Mouse (Mus musculus) adrenal gland (tissue): ENCODE data around the gene Dock4.

ENCODE experiments used
- intact Hi-C: fragments of 180-260 bp; cut with DNase I; formaldehyde crosslinking; loops from one replicate; pipeline ENCODE4 v1.15.1; 2025

Dock4 gene

DNA sequence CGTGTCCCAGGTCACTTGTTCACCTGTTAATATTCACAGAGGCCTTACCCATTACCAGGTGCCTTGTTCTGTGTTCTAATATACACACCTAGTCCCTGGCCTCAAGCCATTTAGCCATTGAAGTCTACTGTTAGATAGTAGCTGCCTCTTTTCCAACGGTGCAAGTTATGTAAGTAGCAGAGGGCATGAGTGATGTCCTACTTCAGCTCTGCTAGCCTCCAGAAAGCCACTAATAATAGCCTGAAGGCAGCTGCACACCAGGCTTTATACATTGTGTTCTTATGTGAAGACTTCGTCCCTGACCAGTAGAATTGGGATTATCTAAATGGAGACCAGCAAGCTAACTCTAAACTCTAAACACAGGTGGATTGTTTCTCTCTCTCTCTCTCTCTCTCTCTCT is 285.0 kb downstream of the Dock4 start:
- intact Hi-C loops, result no loop called here

DNA sequence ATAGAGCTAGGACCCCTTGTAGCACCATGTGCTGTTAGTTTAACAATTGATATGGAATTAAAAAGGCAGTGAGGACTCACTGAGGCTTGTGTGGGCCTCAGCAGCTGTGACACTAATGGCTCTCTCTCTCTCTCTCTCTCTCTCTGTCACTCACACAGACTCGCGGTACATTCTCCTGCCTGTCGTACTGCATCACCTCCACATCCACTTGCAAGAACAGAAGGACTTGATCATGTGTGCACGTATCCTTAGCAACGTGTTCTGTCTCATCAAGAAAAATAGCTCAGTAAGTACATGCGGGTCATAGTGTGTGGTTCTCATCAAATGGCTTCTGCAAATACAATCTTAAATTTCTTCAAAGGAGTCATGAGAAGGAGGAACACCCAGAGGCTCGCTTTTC is 299.7 kb downstream of the Dock4 start:
- intact Hi-C loops, result no loop called here

DNA sequence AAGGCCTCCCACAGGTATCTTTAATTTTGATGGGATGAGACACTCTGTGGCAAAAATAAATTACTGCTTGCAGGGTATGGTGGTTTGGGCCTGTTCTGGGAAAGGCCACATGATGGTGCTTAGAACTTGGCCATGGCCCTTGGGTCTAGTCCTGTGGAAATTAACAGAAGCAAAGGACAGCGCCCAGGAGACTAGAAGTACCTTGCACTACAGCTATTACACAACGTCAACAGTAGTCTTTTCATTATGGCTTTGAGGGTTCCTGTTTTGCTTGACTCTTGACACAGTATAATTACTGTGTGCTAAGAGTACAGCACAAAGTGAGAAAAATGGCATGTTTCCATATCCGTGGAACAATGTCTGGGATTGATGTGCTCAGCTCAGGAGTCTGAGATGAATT is 300.3 kb downstream of the Dock4 start:
- intact Hi-C loops, result no loop called here

DNA sequence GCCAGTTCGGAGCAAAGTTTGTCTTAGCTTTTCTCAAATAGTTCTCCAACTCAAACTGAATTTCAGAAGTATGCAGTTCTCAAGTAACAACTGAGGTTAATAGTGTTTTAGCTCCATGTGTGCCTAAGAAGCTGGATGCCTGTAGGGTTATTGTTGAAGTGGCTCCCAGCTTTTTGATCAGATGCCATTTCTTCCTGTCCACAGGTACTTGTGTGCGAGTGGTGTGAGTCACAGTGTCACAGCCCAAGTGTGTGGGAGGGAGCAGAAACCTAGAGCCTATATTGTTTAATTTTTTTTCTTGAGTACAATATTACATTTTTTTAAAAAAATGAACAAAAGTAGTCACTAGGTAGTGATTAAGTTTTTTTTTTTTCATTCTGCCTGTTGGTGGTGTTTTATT is 313.5 kb downstream of the Dock4 start:
- intact Hi-C loops, result no loop called here

DNA sequence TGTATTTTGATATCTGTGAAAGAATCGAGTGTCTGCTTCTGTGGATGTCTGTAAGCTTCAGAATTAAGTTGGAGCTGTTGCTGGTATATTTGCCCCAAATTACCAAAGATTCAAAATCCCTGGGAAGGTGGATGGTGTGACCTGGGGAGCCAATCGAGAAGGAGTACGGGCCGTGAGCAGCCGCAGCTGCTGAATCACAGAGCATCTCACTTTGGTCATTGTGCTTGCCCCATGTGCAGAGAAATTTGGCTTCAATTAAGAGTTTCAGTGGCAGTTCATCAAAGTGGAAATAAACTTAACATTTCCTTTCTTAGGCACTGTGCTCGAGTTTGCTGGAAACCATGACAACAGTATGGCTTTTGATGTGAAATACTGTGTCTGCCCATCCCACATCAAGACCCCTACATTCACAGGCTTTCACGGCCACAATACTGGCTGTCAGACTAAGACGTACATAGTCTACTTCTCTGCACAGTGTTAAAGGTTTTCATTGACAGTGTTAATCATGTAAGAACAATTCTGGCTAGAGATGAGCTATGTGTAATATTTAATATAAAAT is 321.6 kb downstream of the Dock4 start:
- intact Hi-C loops, result no loop called here

DNA sequence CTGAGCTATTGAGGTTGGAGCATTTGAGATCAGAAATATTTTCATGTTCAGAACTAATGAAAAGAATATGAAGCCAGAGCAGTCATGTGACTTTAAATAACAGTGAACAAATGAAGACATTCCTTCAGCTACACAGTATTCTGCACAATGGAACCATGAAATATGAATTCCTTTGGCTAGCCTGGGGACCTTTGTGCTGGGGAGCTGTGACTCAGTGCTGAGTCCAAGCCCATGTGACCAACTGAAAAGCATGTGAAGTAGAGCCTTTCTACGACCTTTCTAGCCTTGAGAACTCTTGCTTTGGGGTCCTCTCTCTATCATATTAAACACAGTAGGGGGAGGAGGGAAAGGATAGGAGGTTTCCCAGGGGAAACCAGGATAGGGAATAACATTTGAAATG is 327.3 kb downstream of the Dock4 start:
- intact Hi-C loops, result no loop called here

DNA sequence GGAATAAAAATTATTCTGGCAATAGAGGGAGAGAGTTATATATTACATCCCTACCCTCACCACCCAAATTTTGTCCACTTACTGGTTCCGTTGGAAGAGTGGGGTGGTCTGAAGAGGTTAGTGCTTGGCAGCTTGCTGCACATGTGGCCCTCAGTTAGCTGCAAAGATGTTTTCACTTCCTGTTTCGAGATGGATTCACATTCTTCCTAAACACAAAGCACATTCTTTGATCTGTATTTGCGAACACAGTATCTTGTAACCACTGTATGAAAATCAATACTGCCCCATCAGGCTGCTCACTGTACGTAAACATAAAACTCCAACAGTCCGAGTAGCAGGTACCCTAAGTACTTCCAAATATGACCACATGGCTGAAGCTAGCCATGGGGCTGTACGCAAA is 335.8 kb downstream of the Dock4 start:
- intact Hi-C loops, result no loop called here

DNA sequence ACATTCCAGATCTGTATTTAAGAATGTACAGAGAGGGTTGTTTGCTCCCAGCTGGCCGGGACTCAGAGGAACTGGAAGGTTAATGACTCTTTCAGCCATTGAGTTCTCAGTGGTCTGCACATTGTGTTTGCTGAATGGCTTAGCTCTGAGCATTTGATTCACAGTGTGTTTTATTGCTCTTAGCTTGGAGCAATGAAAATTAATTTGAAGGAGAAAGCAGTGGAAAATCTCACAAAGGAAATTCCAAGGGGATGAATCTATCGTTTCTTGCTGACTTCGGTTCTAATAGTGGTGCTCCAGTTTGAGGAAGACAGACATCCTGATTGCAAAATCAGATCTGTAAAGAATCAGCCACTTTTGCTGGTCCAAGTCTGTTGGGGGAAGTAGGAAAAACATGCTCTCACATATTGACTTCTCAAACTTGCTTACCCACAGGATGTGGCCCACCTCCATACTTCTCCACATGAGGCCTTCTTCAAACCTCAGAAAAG is 342.9 kb downstream of the Dock4 start:
- intact Hi-C loops, result no loop called here

DNA sequence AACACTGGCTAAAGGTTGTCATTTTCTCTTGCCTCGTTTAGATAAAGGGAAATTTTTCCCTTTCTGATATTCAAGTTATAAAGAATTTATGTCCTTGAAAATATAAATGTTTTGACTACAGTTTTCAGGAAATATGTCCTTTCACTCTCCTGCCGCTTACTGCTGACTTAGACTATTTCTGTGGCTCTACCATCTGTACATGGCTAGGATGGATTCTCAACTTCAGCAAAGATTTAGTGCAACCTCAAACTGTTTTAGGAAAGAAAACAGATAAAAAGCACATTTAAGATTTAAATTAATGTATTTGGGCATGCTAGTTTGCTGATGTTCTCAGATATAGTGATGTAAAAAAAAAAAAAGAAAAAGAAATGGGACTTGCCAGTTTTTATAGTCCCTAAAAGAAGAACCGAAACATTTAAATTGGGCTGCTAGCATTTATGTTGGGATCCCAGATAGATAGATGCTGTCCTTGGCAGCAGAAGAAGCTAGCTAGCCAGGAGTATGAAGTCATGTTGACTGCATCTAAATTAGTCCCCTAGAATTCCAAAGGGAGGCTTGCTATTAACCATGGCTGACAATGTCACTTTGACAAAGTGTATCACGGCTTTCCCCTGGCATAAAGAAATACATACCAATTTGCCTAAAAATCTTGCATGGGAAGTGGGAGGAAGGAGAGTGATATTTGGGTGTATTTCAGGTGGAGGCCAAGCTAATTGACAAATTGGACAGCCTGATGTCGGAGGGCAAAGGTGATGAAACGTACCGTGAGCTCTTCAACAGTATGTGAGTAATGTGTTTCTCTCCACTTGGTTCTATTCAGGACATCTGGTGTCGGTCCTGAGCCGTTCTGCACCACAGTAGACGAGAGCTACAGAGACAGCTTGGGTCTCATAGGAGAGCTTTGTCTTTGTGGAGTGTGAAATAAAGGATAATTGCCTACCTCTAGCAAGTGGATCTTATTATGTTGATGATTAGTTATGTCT is 343.9 kb downstream of the Dock4 start:
- intact Hi-C loops, result no loop called here

DNA sequence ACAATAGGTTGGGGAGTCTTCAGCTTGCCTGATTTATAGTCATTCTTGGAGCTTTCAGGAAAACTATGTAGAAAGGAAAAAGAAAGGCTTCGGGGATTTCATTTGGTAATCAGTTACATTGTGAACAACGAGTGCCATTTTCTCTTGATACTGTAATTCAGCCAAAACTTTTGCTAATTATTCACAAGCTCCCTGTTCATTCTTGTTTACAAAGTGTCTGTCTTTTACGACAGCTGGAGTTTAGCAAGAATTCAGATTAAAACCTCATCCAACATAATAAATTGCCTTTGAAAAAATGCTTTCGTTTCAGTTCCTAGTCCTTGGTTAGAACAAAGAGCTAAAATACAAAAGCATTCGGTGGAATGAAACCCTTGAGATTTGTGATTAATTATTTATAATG is 345.5 kb downstream of the Dock4 start:
- intact Hi-C loops, result no loop called here

DNA sequence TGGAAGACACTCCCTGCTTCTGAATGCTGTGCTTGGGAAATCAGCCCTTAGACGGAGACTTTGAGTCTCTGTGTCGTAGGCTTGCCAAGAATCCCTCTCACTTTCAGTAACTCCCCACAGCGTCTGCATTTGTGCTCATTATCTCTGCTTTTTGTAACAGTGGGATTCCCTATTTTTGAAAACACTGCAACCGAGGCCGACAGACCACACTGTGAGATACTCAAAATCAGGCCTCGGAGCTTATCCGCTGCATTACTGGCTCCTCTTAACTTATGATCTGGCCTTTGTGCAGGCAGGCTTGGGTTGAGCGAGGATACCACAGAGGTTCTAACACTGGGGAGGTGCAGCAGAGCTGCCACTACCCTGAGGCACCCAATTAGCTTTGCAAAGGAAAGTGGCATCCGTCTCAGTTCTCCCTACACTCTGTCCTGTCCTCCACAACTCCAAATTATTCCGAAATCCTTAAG is 346.5 kb downstream of the Dock4 start:
- intact Hi-C loops, result no loop called here

DNA sequence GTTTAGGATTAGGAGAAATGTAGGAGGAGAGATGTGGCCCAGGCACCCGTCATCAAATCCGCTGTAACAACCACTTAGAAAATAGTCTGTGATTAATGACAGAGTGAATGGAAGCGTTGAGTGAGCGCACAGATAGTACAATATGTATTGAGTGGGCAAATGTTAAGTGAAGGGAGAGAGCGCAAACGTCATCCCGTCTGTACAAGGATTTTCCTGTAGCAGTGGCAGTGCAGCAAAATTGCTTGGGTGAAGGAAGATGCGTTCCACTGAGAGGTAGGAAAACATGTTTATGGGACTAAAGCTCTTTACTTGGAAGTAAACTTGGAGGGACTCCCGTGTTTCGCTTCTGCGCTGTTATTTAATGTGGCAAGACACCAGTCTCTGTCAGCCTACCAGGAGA is 348.3 kb downstream of the Dock4 start:
- intact Hi-C loops, result no loop called here

DNA sequence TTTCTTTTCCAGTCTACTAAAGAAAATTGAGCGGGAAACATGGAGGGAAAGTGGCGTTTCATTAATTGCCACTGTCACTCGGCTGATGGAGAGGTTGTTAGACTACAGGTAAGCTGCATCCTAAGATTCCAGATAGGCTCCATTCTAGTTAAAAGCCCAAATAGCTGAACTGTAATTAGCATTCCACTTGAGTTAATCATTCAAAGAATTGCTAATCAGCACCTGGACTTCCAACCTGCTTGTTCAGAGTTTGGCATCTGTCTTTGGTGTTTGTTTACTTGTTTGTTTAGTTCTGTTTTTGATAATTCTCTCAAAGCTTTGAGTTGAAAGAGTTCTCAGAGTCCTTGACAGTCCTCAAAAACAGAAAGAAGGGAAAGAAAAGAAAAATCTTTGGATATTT is 349.0 kb downstream of the Dock4 start:
- intact Hi-C loops, result no loop called here

DNA sequence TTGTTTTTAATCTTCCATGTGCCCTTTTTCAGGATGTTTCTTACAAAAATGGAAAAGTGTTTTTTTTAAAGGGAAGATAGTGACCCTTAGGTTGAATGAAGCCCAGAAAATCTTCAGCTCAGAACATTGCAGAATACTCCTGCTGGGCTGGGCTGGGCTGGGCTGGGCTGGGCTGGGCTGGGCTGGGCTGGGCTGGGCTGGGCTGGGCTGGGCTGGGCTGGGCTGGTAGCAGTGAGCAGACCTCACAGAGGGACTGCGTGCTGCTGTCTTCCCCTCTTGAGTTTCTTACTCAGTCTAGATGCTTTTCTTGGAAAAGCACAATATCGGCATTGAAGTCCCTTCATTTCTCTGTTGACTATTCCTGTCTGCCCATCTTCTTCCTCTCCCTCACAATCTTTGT is 350.0 kb downstream of the Dock4 start:
- intact Hi-C loops, result no loop called here

DNA sequence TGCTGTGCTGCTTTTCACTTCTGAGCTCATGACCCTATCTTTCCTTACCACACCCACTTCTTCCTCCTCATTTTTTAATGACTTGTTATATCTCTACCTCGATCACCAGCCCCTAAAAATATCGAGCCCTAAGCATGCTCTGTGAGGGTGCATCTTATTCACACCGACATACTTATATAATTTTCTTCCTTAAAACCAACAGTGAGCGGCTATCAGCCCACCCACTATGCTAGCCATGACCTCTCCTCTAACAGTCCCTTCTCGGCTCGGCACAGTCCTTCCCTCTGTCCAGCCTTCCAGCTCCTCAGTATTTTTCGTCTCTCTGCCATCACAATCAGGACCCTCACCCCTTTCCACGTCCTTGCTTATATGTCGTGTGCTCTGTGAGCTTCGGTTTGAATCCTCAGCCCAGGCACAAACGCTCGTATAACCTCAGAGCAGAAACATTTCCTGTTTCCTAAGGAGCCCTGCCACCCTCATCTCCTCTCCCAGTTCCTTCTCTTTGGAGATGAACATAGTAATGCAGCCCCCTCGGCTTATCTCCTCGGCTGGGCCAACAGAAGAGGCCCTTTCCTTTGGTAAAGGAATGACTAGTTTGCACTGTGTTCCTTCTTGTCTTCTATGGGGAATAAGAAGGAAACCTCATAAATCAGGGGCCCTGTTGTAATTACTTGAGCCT is 351.2 kb downstream of the Dock4 start:
- intact Hi-C loops, result no loop called here

DNA sequence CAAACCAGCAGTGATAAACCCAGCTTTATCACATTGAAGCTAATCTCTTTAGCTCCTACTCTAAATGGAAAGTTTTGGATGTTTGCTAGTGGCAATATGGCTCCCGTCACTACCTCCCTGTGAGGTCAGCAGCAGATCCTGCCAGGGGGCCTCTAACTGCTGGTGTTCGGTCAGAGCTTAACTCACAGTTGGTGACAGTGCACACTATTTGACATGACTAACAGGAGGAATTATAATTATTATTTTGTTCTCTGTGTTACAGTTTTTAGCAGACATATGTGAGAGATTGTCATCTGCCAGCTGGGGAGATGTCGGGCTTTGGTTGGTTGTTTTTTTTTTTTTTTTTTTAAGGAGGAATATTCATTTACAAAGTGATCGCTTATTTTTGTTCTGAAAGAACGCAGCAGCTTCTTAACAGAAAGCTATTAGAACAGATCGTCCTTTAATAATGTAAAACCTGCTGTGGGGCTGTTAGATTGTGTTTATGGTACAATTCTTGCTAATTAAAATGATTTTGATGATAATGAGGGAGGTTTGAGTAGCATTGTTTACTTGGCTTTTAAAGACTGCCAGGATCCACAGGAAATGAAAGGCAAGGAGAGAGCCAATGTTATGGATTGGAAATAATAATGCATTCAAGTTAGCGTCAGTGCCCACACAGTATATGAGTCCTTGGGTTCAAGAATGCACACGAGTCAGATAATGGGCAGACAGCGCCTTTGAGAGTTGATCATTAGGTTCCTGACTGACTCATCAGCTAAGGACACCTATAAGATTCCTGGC is 352.0 kb downstream of the Dock4 start:
- intact Hi-C loops, result no loop called here

DNA sequence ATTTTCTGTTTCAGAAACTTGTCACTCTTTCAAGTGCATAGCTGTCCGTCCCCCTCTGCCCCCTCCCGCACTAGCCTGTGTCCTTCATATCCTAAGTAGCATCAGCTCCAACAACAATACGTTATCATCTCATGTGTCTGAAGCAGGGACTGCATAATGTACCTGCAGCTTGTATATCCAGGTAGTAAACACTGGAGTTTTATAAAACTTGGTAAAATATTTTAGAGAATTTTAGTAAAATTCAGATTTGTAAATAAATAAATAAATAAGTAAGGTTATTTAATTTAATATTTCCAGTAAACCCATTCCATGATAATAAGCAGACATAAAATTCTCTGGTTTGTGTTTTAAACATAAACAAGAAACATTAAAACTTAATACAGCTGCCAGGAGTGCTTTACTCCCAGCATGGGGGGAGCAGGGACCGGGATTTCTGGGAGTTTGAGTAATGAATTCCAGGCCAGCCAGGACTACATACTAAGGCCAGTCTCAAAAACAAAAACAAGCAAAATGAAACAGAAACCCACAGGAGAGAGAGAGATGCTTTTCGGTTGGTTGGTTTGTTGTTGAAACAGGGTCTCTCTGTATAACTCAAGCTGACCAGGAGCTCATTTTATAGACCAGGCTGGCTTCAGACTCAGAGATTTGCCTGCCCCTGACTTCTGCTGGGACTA is 352.7 kb downstream of the Dock4 start:
- intact Hi-C loops, result no loop called here

DNA sequence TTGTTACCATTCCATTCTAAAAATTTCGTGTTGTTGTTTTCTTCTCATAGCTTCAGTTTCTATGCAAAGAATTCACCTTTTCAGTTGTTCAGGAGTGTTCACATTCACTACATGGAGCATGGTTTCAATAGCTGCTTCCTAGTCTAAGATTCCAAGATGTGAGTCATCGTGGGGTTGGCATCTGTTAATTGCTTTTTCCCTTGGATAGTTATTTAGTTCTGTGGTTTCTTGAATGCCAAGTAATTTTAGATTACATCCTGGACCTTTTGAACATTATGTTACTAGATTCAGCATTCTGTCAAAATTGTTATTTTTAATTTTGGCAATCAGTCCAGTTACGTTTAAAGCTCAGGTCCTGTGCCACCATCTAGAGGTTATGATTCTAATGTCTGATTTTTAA is 355.7 kb downstream of the Dock4 start:
- intact Hi-C loops, result no loop called here

DNA sequence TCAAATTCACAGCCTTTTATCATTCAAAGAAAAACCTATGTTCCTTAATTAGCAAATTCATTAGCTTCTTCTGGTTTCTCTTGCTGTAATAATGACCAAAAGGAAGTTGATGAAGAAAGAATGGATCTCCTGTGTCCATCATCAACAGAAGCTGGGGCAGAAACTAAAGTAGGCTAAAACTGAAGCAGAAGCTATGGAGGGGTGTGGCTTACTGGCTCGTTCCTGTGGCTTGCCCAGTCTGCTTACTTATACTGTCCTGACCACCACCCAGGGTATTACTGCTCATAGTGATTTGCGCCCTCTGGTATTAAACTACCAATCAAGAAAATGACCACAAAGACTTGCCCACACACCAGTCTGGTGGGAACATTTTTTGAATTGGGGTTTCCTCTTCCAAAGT is 359.5 kb downstream of the Dock4 start:
- intact Hi-C loops, result no loop called here

DNA sequence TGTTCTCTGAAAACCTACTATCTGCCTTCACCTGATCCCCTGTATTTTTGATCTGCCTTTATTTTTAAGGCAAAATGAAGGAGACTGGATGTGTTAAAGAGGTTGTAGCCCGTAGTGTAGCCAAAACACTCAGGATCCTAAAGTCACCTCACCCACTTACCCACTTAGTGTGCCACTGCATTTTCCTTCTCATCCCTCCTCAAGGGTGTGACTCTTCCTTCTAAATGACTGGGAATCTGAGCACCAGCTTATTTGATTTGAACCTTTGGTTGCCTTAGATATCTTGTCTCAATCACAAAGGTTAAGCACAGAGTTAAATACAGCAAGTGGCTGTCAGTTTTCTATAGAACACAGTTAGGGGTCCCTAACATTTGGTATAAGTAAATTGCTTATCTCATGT is 362.2 kb downstream of the Dock4 start:
- intact Hi-C loops, result no loop called here

DNA sequence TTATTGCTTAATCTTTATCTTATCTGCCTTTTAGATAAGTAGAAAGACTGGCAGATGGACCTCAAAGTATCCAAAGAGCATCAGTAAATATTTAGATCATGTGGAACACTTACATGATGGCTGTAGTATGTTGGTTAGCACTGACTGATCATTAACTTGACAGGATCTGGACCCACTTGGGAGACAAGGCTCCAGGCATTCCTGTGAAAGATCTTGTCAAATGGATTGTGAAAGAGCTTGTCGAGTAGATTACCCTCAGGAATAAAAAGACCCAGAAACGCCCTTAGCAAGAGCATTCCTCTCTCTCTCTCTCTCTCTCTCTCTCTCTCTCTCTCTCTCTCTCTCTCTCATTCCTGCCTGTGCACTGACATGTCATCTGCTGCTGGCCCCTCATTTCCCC is 367.7 kb downstream of the Dock4 start:
- intact Hi-C loops, result no loop called here
